Mouse (Mus musculus): Measurements from ENCODE around the gene Irs1. TPM values are rescaled to one million over a fixed set of nuclear protein-coding genes. Genes with fewer than 3 reads are reported as not detected.

Gene Irs1
- polyA plus RNA-seq, 1 experiment from 2014 or later = 4.7 TPM

GRCm38 (mm10) chr1:82324131-82324785, 33.0 kb upstream of the Irs1 start:
- H3K27ac ChIP-seq (ENCODE audit: low read length) = no peak overlapping the region
- TF ChIP-seq EP300 (IDR thresholded peaks at IDR 0.05) (no peak), CTCF (IDR thresholded peaks at IDR 0.05) (no peak)
- no peak overlapping the region for H3K4me3 ChIP-seq (ENCODE audit: low read depth, low read length)
- H3K9ac ChIP-seq (replicated peaks; ENCODE audit: low read depth) = no peak overlapping the region
- WGBS = 27% methylated on average over 4 of the region's 4 CpGs
- ATAC-seq = no peak
- no peaks in the 10 kb centered on the region for H3K36me3 ChIP-seq (ENCODE audit: insufficient read depth, low read length)
- no peaks in the 10 kb centered on the region for H3K27me3 ChIP-seq (replicated peaks; ENCODE audit: insufficient read depth, low read length)
- H3K4me1 ChIP-seq (ENCODE audit: insufficient read depth, low read depth, low read length) = no peaks in the 10 kb centered on the region
- H3K9me3 ChIP-seq (ENCODE audit: low read length) = no peaks in the 10 kb centered on the region
- no peak for DNase-seq (ENCODE audit: low spot score)
- no peak overlapping the region for H3K4me2 ChIP-seq (replicated peaks; ENCODE audit: low read depth, low read length)

GRCm38 (mm10) chr1:82321441-82321840, 30.2 kb upstream of the Irs1 start:
- Histone ChIP-seq H3K27ac (ENCODE audit: low read length) (no peak overlapping the region), H3K4me1 (ENCODE audit: insufficient read depth, low read depth, low read length) (peaks cover 7% of the 10 kb centered on the region; the same call in 1 of the 2 replicates), H3K9me3 (ENCODE audit: low read length) (no peaks in the 10 kb centered on the region), H3K9ac (replicated peaks; ENCODE audit: low read depth) (no peak overlapping the region), H3K27me3 (replicated peaks; ENCODE audit: insufficient read depth, low read length) (no peaks in the 10 kb centered on the region), H3K36me3 (ENCODE audit: insufficient read depth, low read length) (no peaks in the 10 kb centered on the region), H3K4me2 (replicated peaks; ENCODE audit: low read depth, low read length) (no peak overlapping the region), H3K4me3 (ENCODE audit: low read depth, low read length) (no peak overlapping the region)
- ATAC-seq = no peak
- 77% methylated on average over 1 of the region's 1 CpGs for WGBS
- no peak for DNase-seq (ENCODE audit: low spot score)
- TF ChIP-seq EP300 (IDR thresholded peaks at IDR 0.05) (no peak), CTCF (IDR thresholded peaks at IDR 0.05) (no peak)

- H3K4me2 ChIP-seq (replicated peaks; ENCODE audit: low read depth, low read length) = no peak overlapping the region
- H3K27me3 ChIP-seq (replicated peaks; ENCODE audit: insufficient read depth, low read length) = no peaks in the 10 kb centered on the region
- H3K27ac ChIP-seq (ENCODE audit: low read length) = no peak overlapping the region
- WGBS = 86% methylated on average over 10 of the region's 10 CpGs
- no peak for DNase-seq (ENCODE audit: low spot score)
- H3K36me3 ChIP-seq (ENCODE audit: insufficient read depth, low read length) = no peaks in the 10 kb centered on the region
- TF ChIP-seq EP300 (IDR thresholded peaks at IDR 0.05) = no peak
- TF ChIP-seq CTCF (IDR thresholded peaks at IDR 0.05) = no peak
- no peak overlapping the region for H3K9ac ChIP-seq (replicated peaks; ENCODE audit: low read depth)
- no peaks in the 10 kb centered on the region for H3K9me3 ChIP-seq (ENCODE audit: low read length)
- ATAC-seq = no peak
- H3K4me3 ChIP-seq (ENCODE audit: low read depth, low read length) = no peak overlapping the region
- H3K4me1 ChIP-seq (ENCODE audit: insufficient read depth, low read depth, low read length) = peaks cover 7% of the 10 kb centered on the region; the same call in 1 of the 2 replicates
Observed at GRCm38 (mm10) chr1:82320864-82321263, 29.6 kb upstream of the Irs1 start.

- TF ChIP-seq EP300 (IDR thresholded peaks at IDR 0.05) = no peak
- no peak for TF ChIP-seq CTCF (IDR thresholded peaks at IDR 0.05)
- H3K4me3 ChIP-seq (ENCODE audit: low read depth, low read length) = no peak overlapping the region
- 67% methylated on average over 6 of the region's 6 CpGs for WGBS
- no peak overlapping the region for H3K27ac ChIP-seq (ENCODE audit: low read length)
- no peak overlapping the region for H3K4me2 ChIP-seq (replicated peaks; ENCODE audit: low read depth, low read length)
- DNase-seq (ENCODE audit: low spot score) = peak; percentile 11
- no peaks in the 10 kb centered on the region for H3K9me3 ChIP-seq (ENCODE audit: low read length)
- H3K27me3 ChIP-seq (replicated peaks; ENCODE audit: insufficient read depth, low read length) = no peaks in the 10 kb centered on the region
- ATAC-seq = no peak
- H3K9ac ChIP-seq (replicated peaks; ENCODE audit: low read depth) = no peak overlapping the region
- no peaks in the 10 kb centered on the region for H3K36me3 ChIP-seq (ENCODE audit: insufficient read depth, low read length)
- H3K4me1 ChIP-seq (ENCODE audit: insufficient read depth, low read depth, low read length) = peaks cover 7% of the 10 kb centered on the region; the same call in 1 of the 2 replicates
Observed at GRCm38 (mm10) chr1:82320456-82320855, 29.2 kb upstream of the Irs1 start.

- Histone ChIP-seq H3K27ac (ENCODE audit: low read length) (peak overlapping the region; percentile 94), H3K9ac (replicated peaks; ENCODE audit: low read depth) (peak overlapping the region; percentile 90), H3K36me3 (ENCODE audit: insufficient read depth, low read length) (no peaks in the 10 kb centered on the region), H3K4me2 (replicated peaks; ENCODE audit: low read depth, low read length) (peak overlapping the region; percentile 78), H3K4me3 (ENCODE audit: low read depth, low read length) (peak overlapping the region; percentile 87), H3K4me1 (ENCODE audit: insufficient read depth, low read depth, low read length) (peaks cover 7% of the 10 kb centered on the region; the same call in 1 of the 2 replicates), H3K9me3 (ENCODE audit: low read length) (no peaks in the 10 kb centered on the region), H3K27me3 (replicated peaks; ENCODE audit: insufficient read depth, low read length) (no peaks in the 10 kb centered on the region)
- WGBS = 0% methylated on average over 20 of the region's 26 CpGs
- TF ChIP-seq EP300 (IDR thresholded peaks at IDR 0.05) = no peak
- TF ChIP-seq CTCF (IDR thresholded peaks at IDR 0.05) = no peak
- peak; percentile 57 for DNase-seq (ENCODE audit: low spot score)
- ATAC-seq = peak; percentile 57
Observed at GRCm38 (mm10) chr1:82316746-82317126, 25.5 kb upstream of the Irs1 start.

GRCm38 (mm10) chr1:82316111-82316745, 25.0 kb upstream of the Irs1 start, which contains the start of gene Rhbdd1:
Rhbdd1 (plus strand) TSS chr1:82316452.
- DNase-seq (ENCODE audit: low spot score) (peak; percentile 98), ATAC-seq (peak; percentile 99)
- TF ChIP-seq EP300 (IDR thresholded peaks at IDR 0.05) (no peak), CTCF (IDR thresholded peaks at IDR 0.05) (no peak)
- Histone ChIP-seq H3K27ac (ENCODE audit: low read length) (peak within 1 kb of the TSS; percentile 94), H3K4me2 (replicated peaks; ENCODE audit: low read depth, low read length) (peak within 1 kb of the TSS; percentile 78), H3K4me1 (ENCODE audit: insufficient read depth, low read depth, low read length) (peaks cover 7% of the 10 kb centered on the region; the same call in 1 of the 2 replicates), H3K27me3 (replicated peaks; ENCODE audit: insufficient read depth, low read length) (no peaks in the 10 kb centered on the region), H3K36me3 (ENCODE audit: insufficient read depth, low read length) (no peaks in the 10 kb centered on the region), H3K9ac (replicated peaks; ENCODE audit: low read depth) (peak within 1 kb of the TSS; percentile 90), H3K4me3 (ENCODE audit: low read depth, low read length) (peak within 1 kb of the TSS; percentile 87), H3K9me3 (ENCODE audit: low read length) (no peaks in the 10 kb centered on the region)
- 5% methylated on average over 47 of the region's 47 CpGs for WGBS
